Mouse (Mus musculus): ENCODE measurements around the gene Cntd1. TPM values are rescaled to one million over a fixed set of nuclear protein-coding genes. Genes with fewer than 3 reads are reported as not detected.

Gene Cntd1
- polyA plus RNA-seq, 1 experiment from 2014 or later = 0.91 TPM

DNA sequence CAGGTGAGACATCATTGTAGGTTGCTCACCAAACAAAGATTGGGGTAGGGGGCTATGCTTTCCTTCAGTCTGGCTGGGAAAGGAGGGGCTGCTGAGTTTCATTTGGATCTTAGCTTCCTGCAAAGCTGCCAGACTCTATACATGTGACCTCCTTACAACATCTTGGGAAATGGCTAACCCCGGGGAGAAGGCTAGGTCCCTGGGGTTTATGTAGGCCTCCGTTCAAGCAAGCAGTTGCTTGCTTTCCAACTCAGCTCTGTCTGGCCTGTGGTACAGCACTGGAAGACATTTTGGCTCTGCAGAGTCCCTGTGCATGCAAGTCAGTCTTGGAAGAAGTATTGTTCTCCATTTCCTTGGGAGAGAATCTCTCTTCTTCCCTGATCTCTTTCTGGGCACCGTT lies 53.7 kb downstream of the Cntd1 start:
- H3K4me1 ChIP-seq (replicated peaks; ENCODE audit: control insufficient read depth, insufficient read depth, low read length) = peaks cover 4% of the 10 kb centered on the region
- 85% methylated on average over 3 of the region's 3 CpGs for WGBS
- no peak for ATAC-seq

DNA sequence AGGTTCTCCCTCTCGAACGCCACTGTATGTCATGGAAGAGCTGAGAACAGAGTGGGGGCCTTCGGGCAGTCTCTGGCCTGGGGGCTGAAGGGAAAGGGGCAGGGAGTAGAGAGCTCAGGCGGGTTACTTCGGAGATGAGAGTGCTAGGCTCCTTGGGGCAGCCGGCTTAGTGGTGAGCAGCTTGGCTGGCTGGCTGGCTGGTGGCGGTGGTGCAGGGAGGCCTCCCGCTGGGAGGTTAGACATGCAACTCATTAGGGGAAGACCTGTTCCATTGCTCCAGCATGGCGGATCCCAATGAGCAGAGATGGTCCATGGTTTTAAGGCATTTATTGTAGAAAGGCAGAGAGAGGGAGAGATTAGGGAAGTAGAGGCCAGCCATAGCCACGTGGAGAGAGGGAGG lies 55.2 kb downstream of the Cntd1 start:
- ATAC-seq = no peak
- peaks cover 8% of the 10 kb centered on the region for H3K4me1 ChIP-seq (replicated peaks; ENCODE audit: control insufficient read depth, insufficient read depth, low read length)

More for the DNA sequence above, 53.7 kb downstream of the Cntd1 start:
- Histone ChIP-seq H3K27ac (ENCODE audit: low read length) (no peak overlapping the region), H3K4me2 (ENCODE audit: low read length) (no peak overlapping the region), H3K4me3 (replicated peaks; ENCODE audit: low read length) (no peak overlapping the region), H3K36me3 (ENCODE audit: control insufficient read depth, insufficient read depth) (no peaks in the 10 kb centered on the region), H3K27me3 (replicated peaks; ENCODE audit: control insufficient read depth, insufficient read depth, low read length) (no peaks in the 10 kb centered on the region), H3K9me3 (ENCODE audit: control insufficient read depth, low read length) (no peaks in the 10 kb centered on the region), H3K9ac (replicated peaks; ENCODE audit: low read depth, low read length) (no peak overlapping the region)

DNA sequence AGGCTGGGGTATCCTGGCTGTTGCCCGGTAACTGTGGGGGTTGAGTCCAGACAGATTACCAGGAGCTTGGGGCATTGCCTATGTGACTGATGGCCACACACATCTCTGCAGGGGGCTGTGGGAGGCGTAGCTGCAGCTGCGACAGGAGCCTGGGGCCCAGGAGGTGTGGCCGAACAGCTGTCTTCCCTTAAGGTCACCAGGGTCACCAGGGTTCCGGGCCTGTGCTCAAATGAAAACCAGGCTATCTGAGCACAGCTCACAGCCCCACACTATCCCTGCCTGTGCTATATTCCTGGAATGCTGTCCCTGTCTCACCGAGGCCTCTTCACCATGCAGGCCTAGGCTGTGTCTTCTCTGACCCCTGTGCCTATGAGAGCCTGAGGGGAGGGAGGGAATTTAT lies 55.7 kb downstream of the Cntd1 start:
- no peak overlapping the region for H3K9ac ChIP-seq (replicated peaks; ENCODE audit: low read depth, low read length)
- no peaks in the 10 kb centered on the region for H3K36me3 ChIP-seq (ENCODE audit: control insufficient read depth, insufficient read depth)
- no peak overlapping the region for H3K27ac ChIP-seq (ENCODE audit: low read length)
- 5% methylated on average over 6 of the region's 6 CpGs for WGBS
- H3K4me3 ChIP-seq (replicated peaks; ENCODE audit: low read length) = no peak overlapping the region
- H3K4me2 ChIP-seq (ENCODE audit: low read length) = no peak overlapping the region
- H3K4me1 ChIP-seq (replicated peaks; ENCODE audit: control insufficient read depth, insufficient read depth, low read length) = peaks cover 8% of the 10 kb centered on the region
- ATAC-seq = no peak
- H3K9me3 ChIP-seq (ENCODE audit: control insufficient read depth, low read length) = no peaks in the 10 kb centered on the region
- H3K27me3 ChIP-seq (replicated peaks; ENCODE audit: control insufficient read depth, insufficient read depth, low read length) = no peaks in the 10 kb centered on the region

More for the DNA sequence above, 55.2 kb downstream of the Cntd1 start:
- 31% methylated on average over 10 of the region's 10 CpGs for WGBS
- Histone ChIP-seq H3K4me2 (ENCODE audit: low read length) (no peak overlapping the region), H3K9ac (replicated peaks; ENCODE audit: low read depth, low read length) (no peak overlapping the region), H3K36me3 (ENCODE audit: control insufficient read depth, insufficient read depth) (no peaks in the 10 kb centered on the region), H3K27ac (ENCODE audit: low read length) (no peak overlapping the region), H3K9me3 (ENCODE audit: control insufficient read depth, low read length) (no peaks in the 10 kb centered on the region), H3K4me3 (replicated peaks; ENCODE audit: low read length) (no peak overlapping the region), H3K27me3 (replicated peaks; ENCODE audit: control insufficient read depth, insufficient read depth, low read length) (no peaks in the 10 kb centered on the region)

DNA sequence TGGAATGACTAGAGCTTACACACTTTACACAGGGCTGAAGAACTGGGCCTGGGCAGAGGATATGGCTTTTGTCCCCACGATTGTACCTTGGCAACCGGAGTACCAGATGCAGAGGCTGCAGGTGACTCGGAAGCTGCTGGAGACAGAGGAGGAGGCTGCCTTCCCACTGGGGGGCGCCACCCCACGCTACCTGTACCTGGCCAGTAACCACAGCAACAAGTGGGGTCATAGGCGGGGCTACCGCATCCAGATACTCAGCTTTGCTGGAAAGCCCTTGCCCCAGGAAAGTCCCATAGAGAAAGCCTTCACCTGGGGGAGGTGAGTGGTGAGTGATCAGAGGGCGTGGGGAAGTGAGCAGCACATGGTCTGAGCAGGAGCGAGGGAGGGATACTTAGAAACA lies 56.9 kb downstream of the Cntd1 start:
- H3K27me3 ChIP-seq (replicated peaks; ENCODE audit: control insufficient read depth, insufficient read depth, low read length) = no peaks in the 10 kb centered on the region
- no peak overlapping the region for H3K4me3 ChIP-seq (replicated peaks; ENCODE audit: low read length)
- no peak for ATAC-seq
- H3K4me1 ChIP-seq (replicated peaks; ENCODE audit: control insufficient read depth, insufficient read depth, low read length) = peaks cover 8% of the 10 kb centered on the region
- H3K9me3 ChIP-seq (ENCODE audit: control insufficient read depth, low read length) = no peaks in the 10 kb centered on the region
- WGBS = 78% methylated on average over 9 of the region's 9 CpGs
- H3K36me3 ChIP-seq (ENCODE audit: control insufficient read depth, insufficient read depth) = no peaks in the 10 kb centered on the region
- H3K4me2 ChIP-seq (ENCODE audit: low read length) = no peak overlapping the region
- no peak overlapping the region for H3K27ac ChIP-seq (ENCODE audit: low read length)
- no peak overlapping the region for H3K9ac ChIP-seq (replicated peaks; ENCODE audit: low read depth, low read length)

DNA sequence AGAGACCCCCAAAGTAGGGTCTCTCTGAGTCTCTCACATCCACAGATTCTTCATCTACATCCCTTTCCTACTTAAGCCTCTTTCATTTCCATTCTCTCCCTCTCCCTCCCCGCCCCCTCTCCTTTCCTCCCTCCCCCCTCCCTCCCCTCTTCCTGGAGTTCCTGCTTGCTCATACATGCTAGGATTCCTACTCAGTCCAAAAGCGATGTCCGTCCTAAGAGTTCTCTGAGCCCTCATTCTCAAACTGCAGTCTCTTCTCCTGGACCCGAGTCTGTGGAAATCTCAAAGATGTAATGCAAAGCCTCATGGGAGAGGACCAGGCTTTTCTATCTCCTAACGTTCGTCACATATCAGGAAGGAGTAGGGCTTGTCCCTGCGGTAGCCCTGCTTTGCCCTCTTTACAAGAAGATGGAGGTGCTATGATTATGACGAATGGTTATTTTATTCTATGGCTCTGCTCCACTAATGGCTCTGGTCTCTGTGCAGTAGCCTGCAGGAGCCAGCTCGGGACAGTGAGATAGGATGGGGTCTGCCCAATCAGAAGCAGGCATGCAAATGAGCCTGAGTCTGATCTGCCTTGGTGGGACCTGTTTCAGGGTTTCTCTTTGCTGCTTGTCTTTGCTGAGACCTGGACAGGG lies 59.4 kb downstream of the Cntd1 start:
- H3K4me2 ChIP-seq (ENCODE audit: low read length) = peak overlapping the region; percentile 71
- 2% methylated on average over 9 of the region's 9 CpGs for WGBS
- H3K4me3 ChIP-seq (replicated peaks; ENCODE audit: low read length) = peak overlapping the region; percentile 46

More for the DNA sequence above, 59.4 kb downstream of the Cntd1 start:
- Histone ChIP-seq H3K36me3 (ENCODE audit: control insufficient read depth, insufficient read depth) (no peaks in the 10 kb centered on the region), H3K9ac (replicated peaks; ENCODE audit: low read depth, low read length) (peak overlapping the region; percentile 30), H3K27ac (ENCODE audit: low read length) (peak overlapping the region; percentile 59; the same call in 1 of the 2 replicates), H3K9me3 (ENCODE audit: control insufficient read depth, low read length) (no peaks in the 10 kb centered on the region), H3K4me1 (replicated peaks; ENCODE audit: control insufficient read depth, insufficient read depth, low read length) (peaks cover 8% of the 10 kb centered on the region), H3K27me3 (replicated peaks; ENCODE audit: control insufficient read depth, insufficient read depth, low read length) (no peaks in the 10 kb centered on the region)
- peak; percentile 89 for ATAC-seq

Other genes starting within 250 kb of the Cntd1 start
- 7.1 and 8.0 TPM in 2 replicates for gene Naglu, start 209.0 kb upstream of the Cntd1 start, polyA plus RNA-seq (2015; fragmentation: Nextera tagmentation; extraction: Ambion mirVana)
- 0.25 and 0.30 TPM in 2 replicates for gene Hsd17b1, start 200.6 kb upstream of the Cntd1 start, polyA plus RNA-seq (2015; fragmentation: Nextera tagmentation; extraction: Ambion mirVana)
- 45.9 and 48.1 TPM in 2 replicates for gene Coasy, start 196.4 kb upstream of the Cntd1 start, polyA plus RNA-seq (2015; fragmentation: Nextera tagmentation; extraction: Ambion mirVana)
- 94.6 and 102 TPM in 2 replicates for gene Mlx, start 191.7 kb upstream of the Cntd1 start, polyA plus RNA-seq (2015; fragmentation: Nextera tagmentation; extraction: Ambion mirVana)
- 37.3 and 43.6 TPM in 2 replicates for gene Psmc3ip, start 183.6 kb upstream of the Cntd1 start, polyA plus RNA-seq (2015; fragmentation: Nextera tagmentation; extraction: Ambion mirVana)
- 24.5 and 25.2 TPM in 2 replicates for gene Retreg3, start 159.1 kb upstream of the Cntd1 start, polyA plus RNA-seq (2015; fragmentation: Nextera tagmentation; extraction: Ambion mirVana)
- 90.7 and 93.0 TPM in 2 replicates for gene Tubg1, start 159.1 kb upstream of the Cntd1 start, polyA plus RNA-seq (2015; fragmentation: Nextera tagmentation; extraction: Ambion mirVana)
- 36.2 and 43.0 TPM in 2 replicates for gene Tubg2, start 123.1 kb upstream of the Cntd1 start, polyA plus RNA-seq (2015; fragmentation: Nextera tagmentation; extraction: Ambion mirVana)
- gene Cntnap1, start 108.5 kb upstream of the Cntd1 start, polyA plus RNA-seq (2015; fragmentation: Nextera tagmentation; extraction: Ambion mirVana) = 0.77 and 1.5 TPM in 2 replicates
- gene Plekhh3, start 107.7 kb upstream of the Cntd1 start, polyA plus RNA-seq (2015; fragmentation: Nextera tagmentation; extraction: Ambion mirVana) = 4.8 and 5.8 TPM in 2 replicates
- gene Ccr10, start 103.6 kb upstream of the Cntd1 start, polyA plus RNA-seq (2015; fragmentation: Nextera tagmentation; extraction: Ambion mirVana) = 0.14 TPM in 1 of 2 replicates, not detected in the other
- gene Ezh1, start 52.5 kb upstream of the Cntd1 start, polyA plus RNA-seq (2015; fragmentation: Nextera tagmentation; extraction: Ambion mirVana) = 24.8 and 27.0 TPM in 2 replicates
- 67.4 and 72.0 TPM in 2 replicates for gene Ramp2, start 33.0 kb upstream of the Cntd1 start, polyA plus RNA-seq (2015; fragmentation: Nextera tagmentation; extraction: Ambion mirVana)
- gene Vps25, start 25.3 kb upstream of the Cntd1 start, polyA plus RNA-seq (2015; fragmentation: Nextera tagmentation; extraction: Ambion mirVana) = 91.1 and 93.3 TPM in 2 replicates
- 5.8 and 6.2 TPM in 2 replicates for gene Wnk4, start 18.4 kb upstream of the Cntd1 start, polyA plus RNA-seq (2015; fragmentation: Nextera tagmentation; extraction: Ambion mirVana)
- gene Coa3, start 102 bp downstream of the Cntd1 start, polyA plus RNA-seq (2015; fragmentation: Nextera tagmentation; extraction: Ambion mirVana) = 191 and 197 TPM in 2 replicates
- 191 and 203 TPM in 2 replicates for gene Becn1, start 23.3 kb downstream of the Cntd1 start, polyA plus RNA-seq (2015; fragmentation: Nextera tagmentation; extraction: Ambion mirVana)
- 127 and 137 TPM in 2 replicates for gene Psme3, start 37.2 kb downstream of the Cntd1 start, polyA plus RNA-seq (2015; fragmentation: Nextera tagmentation; extraction: Ambion mirVana)
- 1.9 and 3.2 TPM in 2 replicates for gene Aoc2, start 46.1 kb downstream of the Cntd1 start, polyA plus RNA-seq (2015; fragmentation: Nextera tagmentation; extraction: Ambion mirVana)
- 0.09 and 0.10 TPM in 2 replicates for gene Aoc3, start 51.6 kb downstream of the Cntd1 start, polyA plus RNA-seq (2015; fragmentation: Nextera tagmentation; extraction: Ambion mirVana)
- not detected in 2 replicates for gene G6pc, start 88.5 kb downstream of the Cntd1 start, polyA plus RNA-seq (2015; fragmentation: Nextera tagmentation; extraction: Ambion mirVana)
- 90.1 and 99.5 TPM in 2 replicates for gene Aarsd1, start 138.6 kb downstream of the Cntd1 start, polyA plus RNA-seq (2015; fragmentation: Nextera tagmentation; extraction: Ambion mirVana)
- gene Gm27029, start 145.8 kb downstream of the Cntd1 start, polyA plus RNA-seq (2015; fragmentation: Nextera tagmentation; extraction: Ambion mirVana) = 5.7 and 7.7 TPM in 2 replicates
- gene Rundc1, start 146.1 kb downstream of the Cntd1 start, polyA plus RNA-seq (2015; fragmentation: Nextera tagmentation; extraction: Ambion mirVana) = 32.5 TPM in 2 replicates
- gene Ptges3l, start 146.3 kb downstream of the Cntd1 start, polyA plus RNA-seq (2015; fragmentation: Nextera tagmentation; extraction: Ambion mirVana) = 2.0 TPM in 2 replicates
- gene Rpl27, start 163.3 kb downstream of the Cntd1 start, polyA plus RNA-seq (2015; fragmentation: Nextera tagmentation; extraction: Ambion mirVana) = 219 and 239 TPM in 2 replicates
- 2.2 and 2.5 TPM in 2 replicates for gene Ifi35, start 169.4 kb downstream of the Cntd1 start, polyA plus RNA-seq (2015; fragmentation: Nextera tagmentation; extraction: Ambion mirVana)
- gene Rnd2, start 186.0 kb downstream of the Cntd1 start, polyA plus RNA-seq (2015; fragmentation: Nextera tagmentation; extraction: Ambion mirVana) = 91.6 and 95.8 TPM in 2 replicates
- gene Vat1, start 187.2 kb downstream of the Cntd1 start, polyA plus RNA-seq (2015; fragmentation: Nextera tagmentation; extraction: Ambion mirVana) = 65.5 and 79.5 TPM in 2 replicates